Mouse (Mus musculus): ENCODE results near the gene Tubg2.

Gene Tubg2

DNA sequence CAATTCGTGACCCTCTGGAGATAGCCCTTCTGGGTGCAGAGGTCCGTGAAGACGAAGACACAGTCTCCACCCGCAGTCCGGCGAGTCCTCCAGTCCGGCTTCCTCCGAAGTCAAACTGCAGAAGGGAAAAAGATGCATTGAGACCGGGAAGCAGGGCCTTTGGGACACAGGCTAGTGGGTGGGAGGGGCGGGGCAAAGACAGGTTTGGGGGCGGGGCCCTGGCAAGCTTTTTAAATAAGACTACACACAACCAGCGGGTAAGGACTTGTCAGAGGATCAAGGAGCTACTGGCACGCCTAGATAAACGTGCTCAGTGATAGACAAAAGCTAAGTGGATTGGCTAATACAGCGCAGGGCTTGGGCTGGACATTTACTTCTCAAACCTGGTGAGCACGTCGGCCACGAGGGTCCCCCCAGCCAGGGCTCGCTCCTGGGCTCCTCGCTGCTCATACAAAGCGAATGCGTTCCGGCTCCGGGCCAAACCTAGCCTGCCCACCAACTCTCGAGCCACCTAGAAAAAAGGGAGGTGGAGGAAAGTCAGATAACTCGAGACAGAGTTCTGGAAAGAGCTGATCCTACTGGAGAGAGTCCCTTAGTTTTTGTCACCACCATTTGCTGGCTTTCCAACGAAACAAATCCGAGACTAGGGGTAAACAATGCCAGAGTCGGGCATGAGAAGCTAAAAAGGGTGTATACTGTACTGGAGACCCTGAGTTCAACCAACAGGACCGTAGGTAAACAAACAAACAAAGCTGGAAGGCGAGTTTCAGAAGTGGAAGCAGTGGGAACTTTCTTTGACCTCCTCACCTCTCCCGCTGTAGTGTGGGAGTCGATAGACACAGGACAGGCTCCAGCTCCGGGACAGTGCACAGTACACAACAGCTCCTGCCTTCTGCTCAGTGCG is 9.2 kb downstream of the Tubg2 start:
- DNase-seq (ENCODE audit: extremely low read depth, insufficient read length, low spot score), result no peak

DNA sequence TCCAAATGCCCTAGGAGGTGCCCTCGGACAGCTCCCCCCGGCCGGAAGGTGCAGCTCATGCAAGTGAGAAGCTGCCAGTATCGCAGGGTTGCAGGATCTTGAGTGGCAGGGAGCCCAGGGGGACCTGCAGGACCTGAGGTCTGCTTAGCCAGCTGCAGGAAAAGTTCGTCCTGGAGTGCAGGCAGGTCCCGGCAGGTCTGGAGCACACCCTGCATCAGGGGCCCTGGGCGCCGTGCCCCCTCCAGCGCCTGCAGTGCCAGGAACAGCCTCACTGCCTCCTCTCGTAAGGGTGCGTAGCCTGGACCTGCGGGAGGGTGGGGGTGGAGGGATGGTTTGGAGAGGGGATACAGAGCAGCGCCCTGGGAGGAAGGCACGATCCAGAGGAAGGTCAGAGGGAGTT is 10.7 kb downstream of the Tubg2 start:
- no peak for DNase-seq (ENCODE audit: extremely low read depth, insufficient read length, low spot score)

DNA sequence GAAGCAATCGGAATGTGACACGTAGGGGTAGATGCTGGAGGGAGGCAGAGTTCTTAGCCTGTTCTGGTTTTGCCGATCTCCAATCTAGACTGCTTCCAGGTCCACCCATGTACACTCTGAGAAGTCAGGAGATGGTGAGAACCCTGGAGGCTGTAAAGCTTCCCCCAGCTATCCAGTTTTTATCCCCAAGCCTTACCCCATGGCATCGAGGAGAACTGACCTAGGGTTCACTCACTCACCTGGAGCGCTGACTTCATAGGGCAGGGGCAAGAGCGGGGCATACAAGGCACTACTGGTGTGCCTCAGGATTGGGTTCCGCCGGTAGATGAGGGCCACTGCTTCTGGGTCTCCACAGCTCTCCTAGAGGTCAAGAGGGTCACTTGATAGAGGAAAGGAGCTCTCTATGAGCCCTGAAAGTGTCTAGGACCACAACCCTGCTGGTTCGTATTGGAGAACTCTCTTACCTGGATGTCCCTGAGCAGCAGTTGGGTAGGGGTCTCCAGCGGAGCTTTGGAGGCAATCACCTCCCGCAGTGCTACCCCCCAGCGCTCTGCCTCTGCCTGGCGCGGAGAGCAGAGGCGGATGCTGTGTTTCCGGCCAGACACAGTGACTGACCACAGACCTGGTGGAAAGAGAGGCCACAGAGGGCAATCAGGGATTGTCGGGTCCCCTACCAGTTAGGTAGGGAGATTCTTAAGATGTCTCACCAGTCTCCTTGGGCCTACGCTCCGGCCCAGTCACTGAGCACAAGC is 11.7 kb downstream of the Tubg2 start:
- no peak for DNase-seq (ENCODE audit: extremely low read depth, insufficient read length, low spot score)

DNA sequence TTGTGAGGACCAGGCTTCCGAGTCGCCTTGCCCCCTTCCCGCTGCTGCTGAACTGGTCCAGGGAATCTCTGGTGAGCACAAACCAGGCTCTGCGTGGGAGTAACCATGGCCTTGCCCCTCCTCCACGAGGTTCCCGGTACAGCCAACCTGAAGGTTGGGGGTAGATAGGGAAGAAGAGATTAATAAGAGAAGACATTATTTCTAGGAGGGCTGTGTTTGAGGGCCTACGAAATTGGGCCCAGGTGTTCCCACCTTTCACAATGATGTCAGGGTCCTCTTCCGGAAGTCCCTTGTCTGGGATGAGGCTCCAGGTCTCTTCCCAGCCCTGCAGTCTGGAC is 12.2 kb downstream of the Tubg2 start:
- DNase-seq (ENCODE audit: extremely low read depth, insufficient read length, low spot score), result no peak

DNA sequence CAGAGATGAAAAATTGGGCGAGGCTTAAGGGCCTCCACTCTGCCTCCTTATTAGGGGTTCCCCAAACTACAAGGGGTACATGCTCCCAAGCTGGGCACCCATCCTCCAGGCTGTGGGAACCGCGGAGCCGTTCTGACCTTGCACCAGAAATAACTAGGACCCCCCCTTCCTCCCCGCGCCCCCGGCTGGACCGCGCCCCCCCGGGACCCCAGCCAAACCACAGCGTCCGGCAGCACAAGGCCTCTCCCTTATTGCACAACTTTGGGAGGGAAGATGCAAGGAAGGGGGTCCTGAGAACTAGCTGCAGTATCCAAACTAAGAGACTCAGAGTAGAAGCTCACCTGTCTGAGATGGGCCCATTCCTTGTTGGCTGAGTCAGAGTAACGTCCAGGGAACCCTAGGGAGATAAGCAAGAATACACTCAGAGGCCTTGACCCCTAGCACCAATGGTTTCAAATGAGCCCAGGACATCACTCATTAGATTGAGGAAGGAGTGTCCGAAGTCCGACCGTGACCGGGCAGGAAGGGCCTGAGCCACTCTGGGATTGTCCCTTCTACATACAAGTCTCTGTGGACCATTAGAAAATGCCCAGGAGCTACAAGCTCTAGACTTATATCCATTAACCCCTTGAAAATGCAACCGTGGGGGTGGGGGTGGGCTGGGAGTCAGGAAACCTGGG is 12.7 kb downstream of the Tubg2 start:
- peak; percentile 62 for DNase-seq (ENCODE audit: extremely low read depth, insufficient read length, low spot score)

DNA sequence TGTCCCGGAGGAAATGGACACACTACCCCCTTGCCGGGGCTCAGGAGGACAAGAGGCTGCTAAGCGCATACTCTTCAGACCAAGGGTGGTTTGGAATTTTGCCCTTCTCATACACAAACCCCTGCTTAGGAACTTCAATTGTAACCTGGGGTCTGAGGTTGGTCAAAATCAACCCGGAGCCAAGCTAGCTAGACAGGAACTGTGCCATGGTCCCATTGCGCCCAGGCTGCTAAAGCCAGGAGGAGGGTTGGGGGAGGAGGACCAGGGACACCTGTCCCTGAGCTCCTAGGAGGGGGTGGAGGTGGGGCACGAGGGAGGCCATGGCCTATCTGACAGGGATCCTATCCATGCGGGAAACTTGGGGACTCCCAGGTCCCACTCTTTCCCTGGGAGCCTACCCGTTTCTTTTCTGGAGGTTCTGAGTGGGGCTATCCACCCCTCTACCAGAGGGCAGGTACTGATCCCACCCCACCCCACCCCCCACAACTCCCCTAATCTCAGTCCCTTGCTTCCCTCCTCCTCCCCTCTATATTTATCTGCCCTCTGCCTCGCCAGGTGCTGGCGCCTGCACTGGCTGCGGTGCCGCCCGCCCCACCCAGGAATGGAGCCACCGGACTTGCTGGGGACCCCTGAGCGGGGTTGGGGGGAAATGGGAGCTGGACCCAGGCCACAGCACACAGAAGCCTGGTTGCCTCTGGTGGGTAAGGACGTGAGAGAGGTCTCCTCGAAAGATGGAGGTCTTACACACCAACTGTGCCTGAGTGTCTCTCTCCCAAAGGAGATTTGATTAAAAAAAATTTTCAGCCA is 13.8 kb downstream of the Tubg2 start:
- no peak for DNase-seq (ENCODE audit: extremely low read depth, insufficient read length, low spot score)

DNA sequence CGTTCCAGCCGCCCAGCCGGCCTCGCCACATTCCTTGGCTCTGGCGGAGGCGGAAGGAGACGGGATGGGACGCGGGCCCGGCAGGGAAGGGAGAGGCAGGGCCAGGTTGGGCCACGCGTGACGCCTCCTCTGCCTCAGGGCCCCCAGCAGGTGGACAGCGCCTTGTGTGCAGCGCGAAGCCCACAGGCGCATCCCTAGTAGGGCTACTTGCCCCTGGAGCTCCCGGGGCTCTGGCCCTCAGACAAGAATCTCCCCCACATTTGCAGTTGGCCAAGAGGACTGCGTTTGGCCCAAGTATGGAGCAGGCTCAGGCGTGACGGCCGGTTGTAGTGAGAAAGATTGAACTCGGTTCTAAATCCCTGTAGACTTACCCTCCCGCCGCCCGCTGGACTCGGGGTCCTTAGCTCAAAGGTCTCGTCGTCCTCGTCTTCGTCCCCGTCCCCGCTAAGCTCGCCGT is 14.7 kb downstream of the Tubg2 start, which contains the start of gene Cntnap1:
TSS of gene Cntnap1 (plus strand) at position 170 of the 457 bp plus-strand sequence.
- peak; percentile 81 for DNase-seq (ENCODE audit: extremely low read depth, insufficient read length, low spot score)

DNA sequence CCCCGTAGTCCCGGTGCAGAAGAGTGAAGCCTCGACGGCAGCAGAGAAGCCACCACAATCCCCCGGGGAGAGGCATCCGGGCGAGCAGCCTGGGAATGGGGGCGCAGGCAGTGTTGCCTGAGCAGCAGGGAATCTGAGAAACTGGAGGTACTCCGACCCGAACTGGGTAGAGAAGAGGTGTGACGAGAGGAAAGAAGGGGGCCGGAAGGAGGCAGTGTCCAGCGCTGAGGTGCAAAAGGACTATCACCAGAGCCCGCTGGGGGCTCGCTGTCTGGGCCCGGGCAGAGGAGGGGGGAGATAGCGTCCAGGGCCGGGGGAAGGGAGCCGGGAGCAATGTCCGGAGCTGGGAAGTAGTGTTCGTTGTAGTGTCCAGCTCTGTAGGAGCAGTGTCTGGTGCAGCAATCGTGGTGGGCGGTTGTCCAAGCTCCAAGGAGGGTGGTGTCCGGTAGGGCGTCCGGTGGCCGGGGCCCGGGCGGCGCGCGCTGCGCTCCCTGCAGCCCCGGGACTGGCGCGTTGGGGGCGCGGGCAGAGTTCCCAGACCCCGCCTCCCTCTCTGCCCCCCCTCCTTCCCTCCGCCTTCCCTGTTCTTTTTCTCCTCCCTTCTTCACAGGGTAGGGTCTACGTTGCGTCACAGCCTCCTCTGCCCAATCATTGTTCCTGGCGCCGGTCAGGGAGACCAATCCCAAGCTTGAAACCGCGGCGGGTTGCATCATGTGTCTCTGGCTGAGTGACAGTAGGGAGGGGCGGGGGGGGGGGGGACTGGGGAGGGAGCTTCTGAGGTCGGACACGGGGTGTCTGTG is 15.3 kb downstream of the Tubg2 start, which contains the start of gene Plekhh3:
TSS of gene Plekhh3 (minus strand) at position 541 of the 800 bp plus-strand sequence.
- DNase-seq (ENCODE audit: extremely low read depth, insufficient read length, low spot score), result peak; percentile 96

DNA sequence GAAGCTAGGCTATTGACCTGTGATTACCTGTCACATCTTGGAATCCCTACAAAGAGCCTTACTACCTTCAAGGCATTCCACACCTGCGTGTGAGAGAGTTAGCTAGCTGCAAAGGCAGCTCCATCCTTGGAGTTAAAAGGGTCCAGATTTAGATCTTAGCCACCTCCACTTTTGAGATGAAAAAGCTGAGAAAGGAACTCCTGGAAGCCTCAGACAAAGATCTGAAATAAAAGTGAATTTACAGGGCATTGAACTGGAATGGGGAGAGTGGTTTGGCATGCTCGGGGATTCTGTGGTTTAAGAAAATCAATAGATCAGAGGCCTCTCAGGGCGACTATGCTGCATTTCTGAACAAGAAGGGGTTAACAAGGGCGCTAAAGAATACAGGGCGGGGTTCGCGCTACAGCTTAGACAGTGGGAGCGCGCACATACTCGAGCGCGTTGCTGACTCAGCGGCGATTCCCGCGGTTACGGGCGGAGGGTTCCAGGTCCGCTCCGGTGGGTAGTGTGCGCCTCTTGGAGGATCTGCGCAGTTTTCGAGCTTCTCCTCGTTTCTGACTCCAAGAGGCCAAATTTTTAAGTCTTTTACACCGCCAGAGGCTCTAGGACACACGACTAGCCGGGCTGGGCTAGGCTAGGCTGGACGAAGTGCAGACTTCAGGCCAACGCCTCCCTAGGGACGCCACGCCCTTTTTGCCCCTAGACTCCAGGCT is 16.2 kb downstream of the Tubg2 start:
- peak; percentile 92 for DNase-seq (ENCODE audit: extremely low read depth, insufficient read length, low spot score)

DNA sequence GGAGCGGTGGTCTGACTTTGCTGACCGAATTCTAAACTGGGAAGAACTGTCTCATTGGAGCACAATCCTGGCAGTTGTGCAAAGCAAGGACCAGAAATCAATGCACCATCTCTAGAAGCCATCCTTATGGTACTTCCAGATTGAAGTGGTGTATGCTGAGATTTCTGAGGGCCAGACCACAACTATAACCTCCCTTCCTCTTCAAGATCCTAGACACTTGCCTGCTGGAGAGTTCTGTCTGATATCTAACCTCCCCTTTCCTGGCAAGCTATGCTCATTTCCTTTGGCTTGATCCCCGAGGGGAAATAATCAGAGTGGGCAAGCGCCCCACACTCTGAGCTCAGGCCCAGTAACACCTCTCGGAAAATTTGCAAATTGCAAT is 16.7 kb downstream of the Tubg2 start:
- DNase-seq (ENCODE audit: extremely low read depth, insufficient read length, low spot score), result no peak

DNA sequence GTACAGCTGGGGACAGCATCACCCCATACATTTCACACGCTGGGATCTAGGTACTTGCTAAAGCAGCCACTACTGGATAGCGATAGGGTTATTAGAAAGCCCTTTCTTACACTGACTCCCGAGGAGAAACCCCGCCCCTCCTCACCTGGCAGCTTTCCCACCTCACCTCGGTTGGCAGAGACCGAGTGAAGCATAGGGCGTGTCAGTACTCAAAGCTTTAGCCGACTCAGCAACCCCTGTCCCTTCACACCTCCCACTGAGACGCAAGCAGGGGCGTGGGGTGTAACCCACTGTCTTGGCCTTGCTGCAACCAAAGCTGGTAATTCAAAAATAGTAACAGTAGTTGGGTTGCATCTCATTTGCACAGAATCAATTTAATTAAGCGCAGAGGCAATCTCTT is 17.4 kb downstream of the Tubg2 start:
- peak; percentile 79 for DNase-seq (ENCODE audit: extremely low read depth, insufficient read length, low spot score)

DNA sequence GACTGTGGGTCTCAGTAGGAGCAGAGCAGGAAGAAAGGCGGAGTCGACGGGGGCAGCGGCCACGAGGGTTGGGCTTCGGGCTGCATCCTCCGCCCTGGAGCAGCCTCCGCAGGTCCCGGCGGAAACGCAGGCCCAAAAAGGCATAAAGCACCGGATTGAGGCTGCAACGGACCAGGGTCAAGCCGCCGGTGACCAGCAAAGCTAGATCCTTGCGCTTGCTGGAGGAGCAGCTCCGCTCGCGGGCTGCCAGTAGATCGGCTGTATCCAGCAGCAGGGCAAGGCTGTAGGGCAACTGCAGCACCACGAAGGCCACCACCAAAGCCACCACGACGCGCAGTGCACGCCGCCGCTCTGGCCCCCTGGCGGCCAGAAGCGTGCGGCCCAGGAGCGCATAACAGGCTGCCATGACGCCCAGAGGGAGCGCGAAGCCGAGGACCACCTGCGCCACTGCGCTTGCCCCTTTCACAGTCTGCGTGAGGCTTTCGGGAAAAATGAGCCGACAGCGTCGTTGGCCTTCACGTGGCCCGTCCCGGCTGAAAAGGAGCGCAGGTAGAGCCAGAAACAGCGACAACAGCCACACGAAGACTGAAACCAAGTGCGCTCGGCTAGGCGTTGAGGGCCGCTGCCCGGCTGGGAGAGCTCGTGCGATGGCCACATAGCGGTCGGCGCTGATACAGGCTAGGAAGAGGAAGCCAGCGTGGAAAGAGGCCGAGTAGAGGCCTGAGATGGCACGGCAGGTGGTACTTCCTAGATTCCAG is 18.1 kb downstream of the Tubg2 start:
- peak; percentile 93 for DNase-seq (ENCODE audit: extremely low read depth, insufficient read length, low spot score)

DNA sequence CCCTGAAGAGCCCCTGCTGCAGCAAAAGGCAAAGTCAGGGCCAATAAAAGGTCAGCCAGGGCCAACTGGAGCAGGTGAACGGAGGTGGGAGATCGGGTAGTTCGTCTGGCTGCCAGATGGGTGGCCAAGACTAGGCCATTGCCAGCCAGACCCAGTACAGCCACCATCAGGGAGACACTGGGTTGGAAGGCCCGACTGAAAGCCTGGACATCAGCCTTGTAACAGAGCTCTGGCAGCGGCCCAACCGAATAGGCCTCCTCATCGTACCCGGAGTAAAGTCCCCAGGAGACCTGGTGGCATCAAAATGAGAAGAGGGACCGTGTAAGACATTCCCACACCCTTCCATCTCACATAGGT is 18.7 kb downstream of the Tubg2 start:
- peak; percentile 67 for DNase-seq (ENCODE audit: extremely low read depth, insufficient read length, low spot score)

DNA sequence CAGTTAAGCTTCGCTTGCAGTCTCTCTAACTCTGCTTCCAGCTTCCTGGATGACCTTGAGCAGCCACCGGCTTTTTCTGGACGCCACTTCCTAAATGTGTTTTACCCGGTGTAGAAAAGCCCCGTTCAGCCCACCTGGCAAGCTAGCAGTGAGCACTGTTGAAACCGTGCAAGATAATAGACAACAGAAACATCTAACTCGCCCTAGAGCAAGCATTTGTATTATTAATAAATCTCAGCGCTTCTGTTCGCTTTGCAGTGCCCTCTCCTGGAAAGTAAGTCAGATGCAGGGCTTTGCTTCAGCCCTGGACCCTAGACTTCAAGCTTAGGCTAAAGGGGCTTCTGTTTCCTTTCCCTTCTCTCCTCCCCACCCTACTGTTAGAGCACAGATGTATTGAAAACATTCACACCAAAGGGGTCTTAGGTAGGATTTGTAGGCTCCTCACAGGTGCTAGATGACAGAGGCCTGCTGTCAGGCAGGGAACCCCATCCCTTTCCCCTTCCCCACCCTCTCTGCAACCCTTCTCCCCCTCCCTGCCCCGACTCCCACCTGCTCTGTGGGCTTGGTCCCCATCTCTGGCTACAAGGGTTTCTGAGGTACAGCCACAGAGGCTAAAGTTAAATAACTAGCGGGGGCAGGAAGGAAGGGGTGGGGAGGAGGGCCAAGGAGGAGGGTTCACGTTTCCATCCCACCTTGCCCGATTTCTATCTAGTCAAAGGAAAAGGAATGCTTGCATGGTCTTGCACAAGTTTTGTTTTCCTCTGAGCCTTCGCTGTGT is 19.3 kb downstream of the Tubg2 start, which contains the start of gene Ccr10:
TSS of gene Ccr10 (minus strand) at position 593 of the 778 bp plus-strand sequence.
- peak; percentile 49 for DNase-seq (ENCODE audit: extremely low read depth, insufficient read length, low spot score)

DNA sequence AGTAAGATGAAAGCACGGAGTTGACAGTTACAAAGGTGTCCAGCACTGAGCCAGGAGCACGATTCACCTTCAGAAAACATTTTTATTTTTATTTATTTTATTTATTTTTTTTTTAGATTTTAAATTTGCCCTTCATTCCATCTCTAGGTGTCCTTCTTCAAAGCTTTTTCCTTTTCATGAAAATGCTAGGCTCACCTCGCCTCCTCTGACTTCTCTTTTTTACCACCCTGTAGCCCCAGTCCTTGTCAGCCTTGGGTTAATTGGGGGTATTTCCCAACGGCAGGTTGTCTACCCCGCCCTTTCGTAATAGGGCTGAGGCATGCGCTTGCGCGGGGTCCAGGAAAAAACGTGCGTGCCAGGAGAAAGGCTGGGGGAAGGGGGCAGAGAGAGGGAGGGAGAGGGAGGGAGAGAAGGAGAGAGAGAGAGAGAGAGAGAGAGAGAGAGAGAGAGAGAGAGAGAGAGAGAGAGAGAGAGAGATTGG is 20.0 kb downstream of the Tubg2 start:
- DNase-seq (ENCODE audit: extremely low read depth, insufficient read length, low spot score), result no peak

DNA sequence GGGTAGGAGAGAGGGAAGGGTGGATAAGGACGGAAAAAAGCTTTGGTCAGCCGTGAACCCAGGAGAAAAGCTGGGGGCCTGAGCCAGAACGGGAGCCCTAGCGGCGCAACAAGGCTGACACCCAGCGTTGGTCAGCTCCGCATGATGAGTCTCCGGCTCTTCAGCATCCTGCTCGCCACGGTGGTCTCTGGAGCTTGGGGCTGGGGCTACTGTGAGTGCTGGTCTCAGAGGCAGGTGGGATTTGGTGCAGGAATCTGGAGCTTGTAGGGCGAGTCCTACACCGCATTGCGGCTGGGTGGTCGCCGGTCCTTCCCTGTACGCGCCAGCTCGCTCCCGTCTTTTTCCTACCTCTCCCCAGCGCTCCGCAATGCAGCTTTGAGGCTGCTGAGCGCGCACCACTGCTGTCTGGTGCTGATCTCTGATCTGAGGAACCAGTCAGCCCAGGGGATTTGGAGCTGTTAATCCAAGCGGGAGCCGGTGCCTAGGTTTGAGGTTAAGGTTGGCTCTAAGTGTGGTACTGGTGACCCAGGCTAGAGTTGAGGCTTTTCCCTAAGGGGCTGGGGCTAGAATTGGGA is 20.5 kb downstream of the Tubg2 start:
- no peak for DNase-seq (ENCODE audit: extremely low read depth, insufficient read length, low spot score)

All from 3134 (cell line).